Mouse (Mus musculus): ENCODE results near the gene Gstm4.
A peak's percentile ranks its signal among the peaks of the same experiment; 100 is the strongest.
"Not testable (repeated sequence)": the region's sequence is repeated elsewhere in the genome, so short reads cannot be mapped to it uniquely, and the experiment has no call there.

Gene Gstm4

GRCm38 (mm10) chr3:108016468-108016867, 28.2 kb downstream of the Gstm4 start:
- not testable (repeated sequence) for DNase-seq (ENCODE audit: low spot score)

GRCm38 (mm10) chr3:108014974-108015346, 29.7 kb downstream of the Gstm4 start:
- no peak for DNase-seq (ENCODE audit: low spot score)

GRCm38 (mm10) chr3:108014098-108014973, 30.4 kb downstream of the Gstm4 start:
- no peak for DNase-seq (ENCODE audit: low spot score)

DNA sequence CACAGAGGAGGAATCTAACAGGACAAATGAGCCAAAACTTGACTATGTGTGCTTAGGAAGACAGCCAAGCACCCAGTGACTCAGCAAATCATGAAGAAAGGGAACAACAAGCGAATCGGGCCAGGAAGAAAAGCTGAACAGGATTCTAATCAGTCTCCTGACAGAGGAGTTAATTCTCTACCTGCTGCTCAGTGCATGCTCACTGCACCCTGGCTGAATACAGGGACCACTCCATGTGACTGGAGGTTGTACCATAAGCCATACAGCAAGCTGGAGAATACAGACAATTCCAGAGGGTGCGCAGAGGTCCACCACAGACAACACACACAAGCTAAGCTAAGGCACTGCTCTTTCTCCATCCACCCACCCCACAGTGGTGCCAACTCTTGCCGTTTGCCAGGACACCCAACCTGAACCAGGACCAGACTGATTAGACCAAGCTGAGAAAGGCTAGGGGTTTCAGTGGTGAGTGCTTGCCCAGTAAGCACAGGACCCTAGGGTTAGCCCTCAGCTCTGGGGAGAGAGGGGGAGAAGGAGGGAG, 31.3 kb downstream of the Gstm4 start:
- no peak for DNase-seq (ENCODE audit: low spot score)

DNA sequence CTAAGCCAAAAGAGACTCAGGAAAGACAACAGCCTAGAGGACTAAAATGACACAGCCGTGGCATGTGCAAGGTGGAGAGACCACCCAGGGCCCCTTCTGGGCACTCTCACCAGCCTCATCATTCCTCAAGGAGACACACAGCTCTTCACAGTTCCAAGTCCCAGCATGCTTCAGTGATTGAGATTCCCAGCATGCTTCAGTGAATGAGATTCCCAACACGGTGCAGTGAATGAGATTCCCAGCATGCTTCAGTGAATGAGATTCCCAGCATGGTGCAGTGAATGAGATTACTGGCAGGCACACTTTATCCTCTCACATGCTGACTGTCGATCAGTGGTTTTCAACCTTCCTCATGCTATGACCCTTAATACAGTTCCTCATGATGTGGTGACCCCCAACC, 33.1 kb downstream of the Gstm4 start:
- DNase-seq (ENCODE audit: low spot score): peak; percentile 16

DNA sequence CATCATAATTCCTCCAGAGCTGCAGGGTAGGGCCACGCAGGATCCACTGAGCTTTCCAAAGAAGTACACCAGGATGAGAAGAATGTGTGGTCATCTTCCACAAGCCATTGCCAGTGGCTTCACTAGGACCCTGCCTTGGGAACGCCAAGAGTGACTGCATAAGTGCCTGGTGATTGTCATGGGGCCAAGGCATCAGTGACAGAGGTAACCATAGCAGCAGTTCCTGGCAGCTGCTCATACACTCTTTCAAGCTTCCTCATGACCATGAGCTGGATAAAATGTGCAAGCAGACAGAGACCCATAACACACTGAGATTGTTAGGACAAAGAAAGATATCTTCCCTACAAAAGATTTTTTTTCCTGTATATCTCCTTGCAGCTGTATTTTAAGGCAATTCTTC, 34.4 kb downstream of the Gstm4 start:
- no peak for DNase-seq (ENCODE audit: low spot score)

GRCm38 (mm10) chr3:108002021-108002420, 42.7 kb downstream of the Gstm4 start:
- DNase-seq (ENCODE audit: low spot score): no peak

DNA sequence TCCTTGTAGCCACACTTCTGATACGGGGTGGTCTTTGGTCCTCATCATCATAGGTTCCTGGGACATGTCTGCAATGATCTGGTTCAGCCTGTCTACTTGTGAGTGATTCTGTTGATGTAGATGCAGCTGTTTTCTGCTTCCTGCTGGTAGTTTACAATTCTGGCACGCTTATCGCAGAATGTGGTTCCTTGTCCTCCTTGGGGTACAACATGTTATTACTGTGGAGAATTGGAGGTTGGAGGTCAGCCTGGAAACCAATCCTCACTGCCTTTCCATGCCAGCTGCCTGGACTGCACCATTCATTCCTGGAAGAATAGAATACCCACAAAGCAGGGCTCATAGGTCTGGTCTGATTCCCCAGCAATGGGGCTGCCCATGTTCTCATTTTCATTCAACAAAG, 45.2 kb downstream of the Gstm4 start:
- DNase-seq (ENCODE audit: low spot score): no peak

GRCm38 (mm10) chr3:107998591-107998990, 46.1 kb downstream of the Gstm4 start:
- no peak for DNase-seq (ENCODE audit: low spot score)

DNA sequence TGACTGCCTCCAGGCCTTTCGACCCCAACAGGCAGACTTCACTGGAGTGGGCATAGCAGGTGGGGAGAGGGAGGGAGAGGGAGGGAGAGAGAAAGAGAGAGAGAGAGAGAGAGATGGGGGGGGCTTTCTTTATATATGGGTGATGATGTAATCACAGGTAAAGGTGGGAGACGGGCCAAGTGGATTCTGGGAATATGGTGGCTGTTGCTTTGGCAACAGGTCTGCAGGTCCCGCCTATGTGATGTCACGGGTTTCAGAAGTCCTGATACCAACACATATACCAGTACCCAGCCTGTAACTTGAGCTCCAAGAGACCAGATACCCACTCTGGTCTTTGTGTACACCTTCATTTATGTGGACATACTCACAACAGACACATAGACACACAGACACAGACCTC, 48.1 kb downstream of the Gstm4 start:
- no peak for DNase-seq (ENCODE audit: low spot score)

DNA sequence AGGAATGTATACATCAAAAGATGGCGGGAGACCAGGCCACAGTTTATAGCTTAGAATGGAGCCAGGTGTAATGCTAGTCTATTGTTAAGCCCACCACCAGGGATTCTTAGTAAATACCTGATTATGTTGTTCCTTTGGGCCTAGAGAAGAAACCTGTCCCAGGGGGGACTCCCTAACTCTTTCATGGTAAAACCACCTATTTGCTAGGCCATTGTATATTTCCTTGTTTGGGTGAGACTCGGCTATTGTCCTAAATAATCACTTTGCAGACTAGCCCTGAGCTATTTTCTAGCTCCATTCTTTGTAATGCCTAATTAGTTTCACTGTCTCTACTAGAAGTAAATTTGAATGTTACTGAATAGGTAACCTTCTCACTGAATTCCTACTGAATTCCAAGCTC, 48.7 kb downstream of the Gstm4 start:
- DNase-seq (ENCODE audit: low spot score): not testable (repeated sequence)
